Mouse (Mus musculus) liver, postnatal 0 days (tissue): ENCODE data around the gene Fezf1. TPM values are rescaled to one million over a fixed set of nuclear protein-coding genes. Genes with fewer than 3 reads are reported as not detected.

ENCODE experiments used
- ATAC-seq: fragments of 200-750 bp; cut with Nextera tagmentation; 2 replicates; pipeline ENCODE4 v1.8.0; 2017; ENCODE audit warnings: mild to moderate bottlenecking, moderate library complexity
- DNase-seq: peaks from one replicate; pipeline ENCODE4 v3.0.0-alpha.2; 2016
- H3K27ac ChIP-seq: fragments of 300-500 bp; sonication (generic); 2 replicates; pipeline ENCODE4 v1.5.1; 2014; ENCODE audit warnings: antibody characterized with exemption, moderate library complexity, mild to moderate bottlenecking, low read depth
- H3K27me3 ChIP-seq: fragments of 300-500 bp; sonication (generic); 2 replicates; pipeline ENCODE4 v1.6.1; 2014; ENCODE audit warnings: low read length, control low read depth, mixed read lengths; ENCODE audit not compliant: insufficient read depth
- H3K36me3 ChIP-seq: fragments of 300-500 bp; sonication (generic); replicated peaks from 2 replicates; pipeline ENCODE4 v1.6.1; 2014; ENCODE audit warnings: mild to moderate bottlenecking, control low read depth, low read length, moderate library complexity, mixed read lengths; ENCODE audit not compliant: insufficient read depth
- H3K4me1 ChIP-seq: fragments of 300-500 bp; sonication (generic); 2 replicates; pipeline ENCODE4 v1.6.1; 2014; ENCODE audit warnings: antibody characterized with exemption, mild to moderate bottlenecking, control low read depth; ENCODE audit not compliant: insufficient read depth
- H3K4me2 ChIP-seq: fragments of 300-500 bp; sonication (generic); 2 replicates; pipeline ENCODE4 v1.6.1; 2014; ENCODE audit warnings: low read depth, mild to moderate bottlenecking, low read length, moderate library complexity, mixed read lengths
- H3K4me3 ChIP-seq: fragments of 300-500 bp; sonication (generic); 2 replicates; pipeline ENCODE4 v1.5.1; 2014; ENCODE audit warnings: low read depth, low read length
- H3K9ac ChIP-seq: fragments of 300-500 bp; sonication (generic); replicated peaks from 2 replicates; pipeline ENCODE4 v1.6.1; 2014; ENCODE audit warnings: mild to moderate bottlenecking, moderate library complexity
- H3K9me3 ChIP-seq: fragments of 300-500 bp; sonication (generic); 2 replicates; pipeline ENCODE4 v1.6.1; 2016; ENCODE audit warnings: mild to moderate bottlenecking, control low read depth, low read length, mixed read lengths
- CTCF ChIP-seq: sonication (generic); IDR thresholded peaks from 2 replicates; pipeline ENCODE4 v1.5.1; 2016; ENCODE audit warnings: antibody characterized with exemption, low read depth
- EP300 ChIP-seq: IDR thresholded peaks from 2 replicates; pipeline ENCODE4 v1.6.1; 2016; ENCODE audit warnings: antibody characterized with exemption, low read depth, mild to moderate bottlenecking
- WGBS: fragments of 180-500 bp; shearing (Covaris S2); extraction: QIAGEN DNeasy Blood & Tissue Kit; methylation state at CpG from one replicate; pipeline ENCODE4 v1.1.7; 2014; ENCODE audit not compliant: insufficient replicate concordance; 5-methylcytosine and 5-hydroxymethylcytosine counted together
- polyA plus RNA-seq: library from polyadenylated mRNA; unstranded; fragments of >200 nt; fragmentation: Nextera tagmentation; extraction: Ambion mirVana; gene quantifications from 2 replicates; pipeline ENCODE4 v1.2.1, GENCODE M21; 2015

Fezf1 gene
- polyA plus RNA-seq, 1 experiment from 2014 or later: not detected

DNA sequence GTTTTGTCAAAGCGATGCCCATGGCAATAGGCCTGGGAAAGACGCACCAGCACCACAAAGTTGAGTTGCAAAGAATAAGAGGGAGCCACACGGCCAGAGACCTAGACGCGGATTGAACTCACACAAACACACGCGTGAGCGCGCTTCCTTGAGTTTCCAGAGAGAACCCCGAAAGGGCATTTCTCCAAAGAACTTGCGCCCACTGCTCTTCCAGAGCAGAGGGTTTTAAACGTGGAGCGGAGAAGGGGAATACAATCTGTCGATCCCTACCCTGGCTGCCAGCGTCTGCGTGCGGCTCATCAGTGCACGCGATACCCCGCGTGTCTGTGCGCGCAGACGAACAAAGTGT lies 865 bp upstream of the Fezf1 start:
- ATAC-seq: no peak
- no peak for DNase-seq
- peaks cover 92% of the 10 kb centered on the region for H3K27me3 ChIP-seq
- peaks cover 4% of the 10 kb centered on the region; the same call in 1 of the 2 replicates for H3K4me1 ChIP-seq
- H3K4me3 ChIP-seq: no peak overlapping the region
- H3K4me2 ChIP-seq: peak overlapping the region; percentile 35; the same call in 1 of the 2 replicates
- H3K9me3 ChIP-seq: 0 out of 2 replicates have a peak, but pooled peaks cover 3% of the 10 kb centered on the region
- no peak for TF ChIP-seq CTCF
- TF ChIP-seq EP300: no peak
- 1% methylated on average over 24 of the region's 24 CpGs for WGBS
- no peak overlapping the region for H3K27ac ChIP-seq
- no peaks in the 10 kb centered on the region for H3K36me3 ChIP-seq
- H3K9ac ChIP-seq: no peak overlapping the region

DNA sequence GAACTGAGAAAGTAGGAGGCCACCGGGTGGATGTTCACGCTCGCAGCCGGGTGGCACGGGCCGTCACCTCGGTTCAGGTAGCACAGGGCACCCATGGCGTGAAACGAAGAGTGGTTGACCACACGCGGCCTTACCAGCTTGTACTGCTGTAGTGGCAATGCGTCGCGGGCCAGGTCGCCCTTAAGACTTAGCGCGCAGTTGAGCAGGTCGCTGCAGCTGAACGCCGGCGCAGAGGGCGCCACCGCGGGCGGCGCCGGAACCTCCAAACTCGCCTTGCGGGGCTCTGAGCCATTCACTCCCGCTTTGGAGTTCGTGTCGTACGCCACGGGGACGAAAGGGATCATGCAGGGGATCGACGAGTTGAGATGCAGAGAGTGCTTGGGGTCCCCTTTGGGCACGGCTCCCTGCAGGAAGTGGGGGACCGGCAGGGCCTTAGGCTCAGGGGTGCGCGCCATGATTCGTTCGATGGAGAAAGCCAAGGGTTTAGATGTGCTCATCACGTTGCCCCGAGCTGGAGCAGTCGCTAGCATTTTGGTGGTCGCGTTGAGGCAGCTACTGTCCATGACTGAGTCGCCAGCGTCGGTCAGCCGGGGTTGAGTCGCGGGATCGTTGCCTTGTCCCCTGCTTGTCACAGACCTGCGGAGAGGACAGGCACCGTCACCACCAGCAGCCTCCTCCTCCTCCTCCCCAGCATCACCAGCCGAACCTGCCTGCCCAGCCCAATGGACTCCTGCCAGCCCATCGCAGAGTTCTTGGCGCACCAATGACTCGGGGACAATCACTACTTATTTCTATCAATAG lies 450 bp downstream of the Fezf1 start:
- Histone ChIP-seq H3K9ac (no peak overlapping the region), H3K9me3 (0 out of 2 replicates have a peak, but pooled peaks cover 3% of the 10 kb centered on the region), H3K36me3 (no peaks in the 10 kb centered on the region), H3K4me3 (no peak overlapping the region), H3K27me3 (peaks cover 92% of the 10 kb centered on the region), H3K4me1 (peaks cover 4% of the 10 kb centered on the region; the same call in 1 of the 2 replicates), H3K27ac (no peak overlapping the region), H3K4me2 (peak overlapping the region; percentile 32)
- 1% methylated on average over 61 of the region's 61 CpGs for WGBS
- peak; percentile 20 for DNase-seq
- ATAC-seq: no peak
- TF ChIP-seq EP300 (no peak), CTCF (no peak)

DNA sequence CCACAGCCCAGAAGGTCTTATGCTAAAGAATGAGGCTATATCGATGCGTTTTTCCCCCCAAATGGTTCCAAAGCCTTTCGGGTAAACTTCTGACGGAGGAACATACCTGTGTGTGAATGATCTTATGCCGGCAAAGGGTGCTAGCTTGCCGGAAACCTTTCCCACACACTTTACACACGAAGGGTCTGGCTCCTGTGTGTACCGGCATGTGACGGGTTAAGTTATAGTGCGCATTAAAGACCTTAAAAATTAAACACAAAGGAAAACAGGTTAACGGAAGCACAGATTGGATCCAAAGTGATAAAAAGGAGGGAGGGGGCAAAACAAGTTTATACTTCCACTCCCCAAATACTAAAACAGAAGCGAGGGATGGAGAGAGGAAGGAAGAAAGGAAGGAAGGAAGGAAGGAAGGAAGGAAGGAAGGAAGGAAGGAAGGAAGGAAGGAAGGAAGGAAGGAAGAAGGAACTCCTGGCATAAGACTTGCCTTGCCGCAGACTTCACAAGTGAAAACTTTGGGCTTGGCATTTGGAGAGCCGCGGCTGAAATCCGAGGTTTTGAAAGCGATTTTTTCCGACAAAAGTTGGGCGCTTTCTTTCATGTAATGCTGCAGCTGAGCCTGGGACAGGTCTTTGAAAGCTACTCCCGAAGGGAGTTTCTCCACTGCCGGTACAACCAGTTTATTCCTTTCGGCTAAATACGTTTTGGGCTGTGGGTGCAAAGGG lies 1.2 kb downstream of the Fezf1 start:
- Histone ChIP-seq H3K4me1 (peaks cover 4% of the 10 kb centered on the region; the same call in 1 of the 2 replicates), H3K9ac (no peak overlapping the region), H3K27me3 (peaks cover 85% of the 10 kb centered on the region), H3K4me2 (no peak overlapping the region), H3K4me3 (no peak overlapping the region), H3K36me3 (no peaks in the 10 kb centered on the region), H3K9me3 (0 out of 2 replicates have a peak, but pooled peaks cover 3% of the 10 kb centered on the region), H3K27ac (no peak overlapping the region)
- TF ChIP-seq CTCF: no peak
- TF ChIP-seq EP300: no peak
- no peak for ATAC-seq
- 2% methylated on average over 23 of the region's 23 CpGs for WGBS
- no peak for DNase-seq

DNA sequence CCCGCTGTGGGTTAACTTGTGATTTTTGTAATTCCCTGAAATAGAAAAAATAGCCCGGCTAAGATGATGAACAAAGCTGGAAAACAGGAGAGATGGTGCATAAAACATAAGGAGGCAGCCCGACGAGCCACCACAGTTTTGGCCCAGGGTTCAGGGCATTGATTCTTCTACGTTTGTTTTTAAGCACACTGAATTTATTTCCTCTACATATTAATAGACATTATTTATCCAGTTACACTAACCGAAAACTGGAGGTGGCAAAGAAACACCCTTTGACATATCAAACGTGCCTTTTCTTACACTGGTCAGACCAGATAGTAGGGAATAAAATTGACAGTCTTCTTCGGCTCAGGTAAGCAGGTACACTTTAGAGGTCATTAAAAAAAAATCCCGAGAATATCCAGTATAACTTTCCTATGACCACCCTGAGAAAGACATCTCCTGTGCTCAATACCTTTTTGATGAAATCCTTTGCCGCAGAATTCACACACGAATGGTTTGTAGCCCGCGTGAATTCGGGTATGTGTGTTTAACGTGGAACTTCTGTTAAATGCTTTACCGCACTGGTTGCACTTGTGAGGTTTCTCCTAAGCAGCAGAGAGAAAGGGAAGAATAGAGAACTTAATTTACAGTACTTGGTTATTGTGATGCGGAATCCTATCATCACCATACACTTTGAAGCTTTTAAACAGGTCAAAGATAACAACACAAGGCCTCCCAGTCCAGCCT lies 1.9 kb downstream of the Fezf1 start:
- WGBS: 5% methylated on average over 17 of the region's 17 CpGs
- no peak for ATAC-seq
- no peak for DNase-seq
- 0 out of 2 replicates have a peak, but pooled peaks cover 3% of the 10 kb centered on the region for H3K9me3 ChIP-seq
- H3K27me3 ChIP-seq: peaks cover 87% of the 10 kb centered on the region
- no peak overlapping the region for H3K4me2 ChIP-seq
- peaks cover 4% of the 10 kb centered on the region; the same call in 1 of the 2 replicates for H3K4me1 ChIP-seq
- no peak overlapping the region for H3K9ac ChIP-seq
- TF ChIP-seq CTCF (no peak), EP300 (no peak)
- H3K36me3 ChIP-seq: no peaks in the 10 kb centered on the region
- no peak overlapping the region for H3K27ac ChIP-seq
- H3K4me3 ChIP-seq: no peak overlapping the region

DNA sequence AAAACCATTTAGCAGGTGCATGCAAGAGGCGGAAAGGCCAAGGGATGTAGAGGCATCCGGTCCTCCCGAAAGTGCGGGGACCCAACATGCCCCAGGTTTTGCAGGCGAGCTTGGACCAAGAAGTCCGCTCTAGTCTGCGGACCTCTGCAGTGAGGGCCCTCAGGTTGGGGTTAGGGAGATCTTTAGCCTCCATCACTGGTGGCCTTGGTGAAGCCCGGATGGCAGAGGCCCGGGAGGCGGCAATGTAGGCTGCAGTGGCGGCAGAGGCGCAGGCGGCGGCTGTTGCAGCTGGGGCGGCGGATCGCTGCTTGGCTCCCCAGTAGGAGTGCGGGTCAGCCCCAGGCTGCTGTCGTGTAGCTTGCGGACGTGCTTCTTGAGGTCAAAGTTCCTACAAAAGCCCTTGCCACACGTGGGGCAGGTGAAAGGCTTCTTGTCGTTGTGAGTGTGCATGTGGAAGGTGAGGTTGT lies 2.6 kb downstream of the Fezf1 start:
- no peak overlapping the region for H3K4me3 ChIP-seq
- no peaks in the 10 kb centered on the region for H3K36me3 ChIP-seq
- H3K9ac ChIP-seq: no peak overlapping the region
- 4% methylated on average over 23 of the region's 23 CpGs for WGBS
- no peak overlapping the region for H3K4me2 ChIP-seq
- H3K27ac ChIP-seq: no peak overlapping the region
- peaks cover 90% of the 10 kb centered on the region for H3K27me3 ChIP-seq
- TF ChIP-seq CTCF: no peak
- no peak for TF ChIP-seq EP300
- no peak for DNase-seq
- no peak for ATAC-seq
- H3K4me1 ChIP-seq: peaks cover 4% of the 10 kb centered on the region; the same call in 1 of the 2 replicates
- H3K9me3 ChIP-seq: 0 out of 2 replicates have a peak, but pooled peaks cover 3% of the 10 kb centered on the region
